Mouse (Mus musculus) heart, embryonic 11.5 days (tissue): ENCODE measurements at regions not wholly inside any gene's neighbourhood (a gene's known extent, or its start where the extent isn't known, plus 50 kb on each side); places are given as distances from the start of the nearest gene placed in this dataset.

Source experiments
- ATAC-seq: fragments of 200-750 bp; cut with Nextera tagmentation; replicated peaks from 2 replicates; pipeline ENCODE4 v1.8.0; 2017; ENCODE audit warnings: moderate library complexity; ENCODE audit not compliant: insufficient number of reproducible peaks, low FRiP score, low TSS enrichment
- H3K27ac ChIP-seq: fragments of 300-500 bp; sonication (generic); 2 replicates; pipeline ENCODE4 v1.5.1; 2014; ENCODE audit warnings: mild to moderate bottlenecking, low read depth, low read length
- H3K27me3 ChIP-seq: fragments of 300-500 bp; sonication (generic); 2 replicates; pipeline ENCODE4 v1.6.1; 2014; ENCODE audit warnings: mild to moderate bottlenecking, low read length, mixed read lengths; ENCODE audit not compliant: control insufficient read depth, insufficient read depth
- H3K36me3 ChIP-seq: fragments of 300-500 bp; sonication (generic); 2 replicates; pipeline ENCODE4 v1.6.1; 2014; ENCODE audit warnings: mild to moderate bottlenecking, low read length, moderate library complexity, mixed read lengths; ENCODE audit not compliant: control insufficient read depth, insufficient read depth
- H3K4me1 ChIP-seq: fragments of 300-500 bp; sonication (generic); 2 replicates; pipeline ENCODE4 v1.6.1; 2014; ENCODE audit warnings: low read length; ENCODE audit not compliant: control insufficient read depth, insufficient read depth
- H3K4me2 ChIP-seq: fragments of 300-500 bp; sonication (generic); 2 replicates; pipeline ENCODE4 v1.6.1; 2014; ENCODE audit warnings: mild to moderate bottlenecking, moderate library complexity
- H3K4me3 ChIP-seq: fragments of 300-500 bp; sonication (generic); 2 replicates; pipeline ENCODE4 v1.5.1; 2014; ENCODE audit warnings: low read depth, low read length
- H3K9ac ChIP-seq: fragments of 300-500 bp; sonication (generic); 2 replicates; pipeline ENCODE4 v1.6.1; 2014; ENCODE audit warnings: mild to moderate bottlenecking, low read depth, low read length, moderate library complexity
- H3K9me3 ChIP-seq: fragments of 300-500 bp; sonication (generic); replicated peaks from 2 replicates; pipeline ENCODE4 v1.6.1; 2016; ENCODE audit warnings: low read length; ENCODE audit not compliant: control insufficient read depth
- WGBS: fragments of 180-500 bp; shearing (Covaris S2); extraction: QIAGEN DNeasy Blood & Tissue Kit; methylation state at CpG from one replicate; pipeline ENCODE4 v1.1.7; 2014; ENCODE audit not compliant: insufficient replicate concordance; 5-methylcytosine and 5-hydroxymethylcytosine counted together

- Histone ChIP-seq H3K27me3 (no peaks in the 10 kb centered on the region), H3K9ac (no peak overlapping the region), H3K4me2 (no peak overlapping the region), H3K27ac (no peak overlapping the region), H3K4me3 (no peak overlapping the region), H3K36me3 (no peaks in the 10 kb centered on the region), H3K4me1 (no peaks in the 10 kb centered on the region), H3K9me3 (no peaks in the 10 kb centered on the region)
- WGBS = 73% methylated on average over 4 of the region's 4 CpGs
- no peak for ATAC-seq
Measured at GRCm38 (mm10) chr17:75917020-75917419, 365.3 kb upstream of the Fam98a start.

- Histone ChIP-seq H3K9me3 (no peaks in the 10 kb centered on the region), H3K36me3 (no peaks in the 10 kb centered on the region), H3K27ac (no peak overlapping the region), H3K4me3 (no peak overlapping the region), H3K4me1 (no peaks in the 10 kb centered on the region), H3K9ac (no peak overlapping the region), H3K27me3 (no peaks in the 10 kb centered on the region), H3K4me2 (no peak overlapping the region)
- no peak for ATAC-seq
- WGBS = 74% methylated on average over 2 of the region's 2 CpGs
Measured at GRCm38 (mm10) chr17:75916590-75916989, 364.8 kb upstream of the Fam98a start.

DNA sequence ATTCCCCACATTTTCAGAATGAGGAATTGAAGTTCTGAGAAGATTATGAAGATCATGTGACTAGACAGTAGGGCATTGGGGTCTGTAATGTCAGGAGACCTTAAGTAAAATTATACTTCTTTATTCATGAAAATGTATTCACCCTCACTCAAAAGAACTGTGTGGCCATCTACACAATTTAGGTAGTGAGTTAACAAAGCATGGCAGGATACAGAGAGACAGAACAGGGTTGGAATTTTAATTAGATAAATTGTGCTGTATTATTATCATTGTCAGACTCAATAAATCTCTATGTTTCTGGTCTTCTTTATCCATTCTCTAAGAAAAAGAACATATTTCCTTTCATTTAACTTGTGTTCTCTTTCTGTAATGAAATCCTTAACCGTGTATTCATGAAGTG is 363.5 kb upstream of the Fam98a start:
- Histone ChIP-seq H3K4me1 (no peaks in the 10 kb centered on the region), H3K27ac (no peak overlapping the region), H3K9ac (no peak overlapping the region), H3K9me3 (no peaks in the 10 kb centered on the region), H3K36me3 (no peaks in the 10 kb centered on the region), H3K4me3 (no peak overlapping the region), H3K4me2 (no peak overlapping the region), H3K27me3 (no peaks in the 10 kb centered on the region)
- ATAC-seq = no peak
- 80% methylated on average over 1 of the region's 1 CpGs for WGBS

DNA sequence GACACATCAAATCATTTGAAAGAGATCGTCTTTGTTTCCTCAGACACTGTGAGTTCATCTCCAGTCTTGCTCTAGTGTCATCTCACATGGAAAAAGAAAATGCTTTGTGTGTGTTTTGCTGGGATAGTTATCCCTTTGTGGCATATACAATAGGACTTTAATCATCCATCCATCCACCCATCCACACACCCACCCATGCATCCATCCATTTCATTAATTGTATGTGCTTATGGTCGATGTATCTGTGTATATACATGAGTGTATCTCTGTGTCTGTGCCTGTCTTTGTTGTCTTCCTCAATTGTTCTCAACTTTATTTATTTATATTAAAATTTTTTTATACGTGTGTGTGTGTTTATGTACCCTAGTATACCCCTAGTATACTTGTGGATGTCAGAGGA is 355.3 kb upstream of the Fam98a start:
- no peaks in the 10 kb centered on the region for H3K9me3 ChIP-seq
- H3K27me3 ChIP-seq = no peaks in the 10 kb centered on the region
- no peaks in the 10 kb centered on the region for H3K36me3 ChIP-seq
- H3K4me2 ChIP-seq = no peak overlapping the region
- H3K4me1 ChIP-seq = no peaks in the 10 kb centered on the region
- H3K9ac ChIP-seq = no peak overlapping the region
- 68% methylated on average over 3 of the region's 3 CpGs for WGBS
- H3K4me3 ChIP-seq = no peak overlapping the region
- no peak for ATAC-seq
- H3K27ac ChIP-seq = no peak overlapping the region

DNA sequence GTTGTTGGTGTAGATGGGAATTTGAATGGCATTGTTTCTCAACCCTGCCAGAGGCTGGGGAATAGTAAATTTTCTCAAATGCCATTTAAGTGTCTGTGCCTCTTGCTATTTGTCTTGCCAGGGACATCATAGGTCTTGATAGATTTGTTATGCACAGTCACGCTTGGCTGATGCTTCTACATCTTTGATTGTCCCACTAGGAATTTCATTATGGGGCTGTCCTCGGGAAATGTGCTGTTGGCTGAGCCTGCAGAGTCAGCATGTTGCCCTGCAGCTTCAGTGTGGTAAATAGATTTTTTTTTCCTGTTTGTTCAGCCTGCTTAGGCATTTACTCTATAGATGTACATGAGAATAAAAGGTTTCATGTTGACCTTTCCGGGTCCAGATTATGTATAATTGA is 354.9 kb upstream of the Fam98a start:
- ATAC-seq = no peak
- H3K27ac ChIP-seq = no peak overlapping the region
- WGBS = 78% methylated on average over 3 of the region's 3 CpGs

GRCm38 (mm10) chr17:75895436-75895835 is 343.7 kb upstream of the Fam98a start:
- WGBS = 82% methylated on average over 6 of the region's 6 CpGs
- Histone ChIP-seq H3K27ac (no peak overlapping the region), H3K9me3 (no peaks in the 10 kb centered on the region), H3K4me2 (no peak overlapping the region), H3K9ac (no peak overlapping the region), H3K4me1 (no peaks in the 10 kb centered on the region), H3K4me3 (no peak overlapping the region), H3K36me3 (no peaks in the 10 kb centered on the region), H3K27me3 (no peaks in the 10 kb centered on the region)
- no peak for ATAC-seq

More for the DNA sequence above, 354.9 kb upstream of the Fam98a start:
- no peak overlapping the region for H3K4me2 ChIP-seq
- no peak overlapping the region for H3K4me3 ChIP-seq
- H3K9me3 ChIP-seq = no peaks in the 10 kb centered on the region
- no peak overlapping the region for H3K9ac ChIP-seq
- H3K36me3 ChIP-seq = no peaks in the 10 kb centered on the region
- H3K4me1 ChIP-seq = no peaks in the 10 kb centered on the region
- H3K27me3 ChIP-seq = no peaks in the 10 kb centered on the region

- Histone ChIP-seq H3K27ac (no peak overlapping the region), H3K4me1 (no peaks in the 10 kb centered on the region), H3K27me3 (no peaks in the 10 kb centered on the region), H3K4me3 (no peak overlapping the region), H3K4me2 (no peak overlapping the region), H3K36me3 (no peaks in the 10 kb centered on the region), H3K9ac (no peak overlapping the region), H3K9me3 (no peaks in the 10 kb centered on the region)
- WGBS = 66% methylated on average over 4 of the region's 4 CpGs
- no peak for ATAC-seq
Measured at GRCm38 (mm10) chr17:75894934-75895333, 343.2 kb upstream of the Fam98a start.

DNA sequence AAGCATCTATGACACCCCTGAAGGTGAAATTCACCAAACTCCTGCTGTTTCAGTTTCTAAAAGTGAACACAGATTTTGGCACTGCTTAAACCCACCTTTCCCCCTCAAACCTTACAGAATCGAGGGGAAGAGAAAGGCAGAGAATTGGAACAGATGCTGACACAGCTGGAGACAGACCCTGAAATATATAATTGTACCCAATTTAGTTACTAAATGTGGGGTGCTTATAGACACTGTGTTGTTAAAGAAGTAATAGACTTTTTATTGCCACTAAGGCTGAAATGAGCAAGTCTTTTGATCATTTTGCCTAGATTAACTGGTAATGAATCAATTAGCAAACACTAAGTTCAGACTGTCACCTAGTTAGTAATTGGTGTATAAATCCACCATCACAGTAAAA is 341.8 kb upstream of the Fam98a start:
- no peak overlapping the region for H3K4me3 ChIP-seq
- 62% methylated on average over 1 of the region's 1 CpGs for WGBS
- no peak overlapping the region for H3K4me2 ChIP-seq
- no peaks in the 10 kb centered on the region for H3K4me1 ChIP-seq
- H3K27me3 ChIP-seq = no peaks in the 10 kb centered on the region
- H3K36me3 ChIP-seq = no peaks in the 10 kb centered on the region
- H3K9me3 ChIP-seq = no peaks in the 10 kb centered on the region
- no peak for ATAC-seq
- H3K9ac ChIP-seq = no peak overlapping the region
- H3K27ac ChIP-seq = no peak overlapping the region

DNA sequence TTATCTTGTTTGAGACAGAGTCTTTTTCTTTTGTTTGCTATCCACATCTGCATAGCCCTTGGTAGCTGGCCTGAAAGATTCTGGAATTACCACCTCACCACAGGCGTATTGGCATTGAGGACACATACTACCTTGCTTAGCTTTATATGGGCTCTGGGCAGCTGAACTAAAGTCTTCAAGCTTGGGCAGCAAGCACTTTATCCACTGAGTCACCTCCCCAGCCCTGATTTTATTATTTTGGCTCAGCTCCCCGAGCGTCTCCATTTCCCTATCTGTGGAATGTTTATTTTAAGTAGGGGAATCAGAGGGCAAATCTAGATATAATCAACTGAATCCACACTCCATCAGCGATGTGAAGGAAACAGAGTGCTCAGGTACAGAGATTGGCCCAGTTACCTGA is 340.4 kb upstream of the Fam98a start:
- no peaks in the 10 kb centered on the region for H3K9me3 ChIP-seq
- no peak overlapping the region for H3K4me2 ChIP-seq
- no peaks in the 10 kb centered on the region for H3K4me1 ChIP-seq
- no peaks in the 10 kb centered on the region for H3K36me3 ChIP-seq
- H3K27ac ChIP-seq = no peak overlapping the region
- no peak overlapping the region for H3K9ac ChIP-seq
- H3K4me3 ChIP-seq = no peak overlapping the region
- H3K27me3 ChIP-seq = no peaks in the 10 kb centered on the region
- 52% methylated on average over 4 of the region's 4 CpGs for WGBS
- no peak for ATAC-seq
